Mouse (Mus musculus) mouse trophoblast stem cell (cell line): ENCODE results near the gene Vps41.

Experiments
- in situ Hi-C, 2 experiments: fragments of 300-500 bp; cut with MseI, MboI; formaldehyde crosslinking; loops; 2 replicates in 1 of 2; 3 replicates in 1 of 2; pipeline ENCODE4 v1.15.1; 2025

Gene Vps41

GRCm38 (mm10) chr13:18717185-18717584 is at the start of gene Vps41:
Gene Vps41, plus strand, starts transcription at chr13:18717286.
- in situ Hi-C loops: no loop called here

- in situ Hi-C loops: no loop called here
These were observed 18.5 kb upstream of the Vps41 start for GRCm38 (mm10) chr13:18698518-18699065.

- in situ Hi-C loops: no loop called here
These were observed 5.4 kb upstream of the Vps41 start for GRCm38 (mm10) chr13:18711685-18712084.

- in situ Hi-C loops: no loop called here
These were observed 379 bp upstream of the Vps41 start for GRCm38 (mm10) chr13:18716707-18717106.

GRCm38 (mm10) chr13:18718461-18718860 is 1.4 kb downstream of the Vps41 start:
- in situ Hi-C loops: no loop called here

- in situ Hi-C loops: no loop called here
These were observed 13.6 kb downstream of the Vps41 start for GRCm38 (mm10) chr13:18730666-18731065.

- in situ Hi-C loops: no loop called here
These were observed 19.5 kb downstream of the Vps41 start for GRCm38 (mm10) chr13:18736590-18736989.

- in situ Hi-C loops: no loop called here
These were observed 26.6 kb downstream of the Vps41 start for GRCm38 (mm10) chr13:18743575-18744265.

GRCm38 (mm10) chr13:18744266-18744652 is 27.2 kb downstream of the Vps41 start:
- in situ Hi-C loops: no loop called here

GRCm38 (mm10) chr13:18757958-18758357 is 40.9 kb downstream of the Vps41 start:
- in situ Hi-C loops: no loop called here

GRCm38 (mm10) chr13:18759361-18760056 is 42.4 kb downstream of the Vps41 start:
- in situ Hi-C loops: no loop called here

GRCm38 (mm10) chr13:18761452-18761851 is 44.4 kb downstream of the Vps41 start:
- in situ Hi-C loops: no loop called here

- in situ Hi-C loops: no loop called here
These were observed 50.8 kb downstream of the Vps41 start for GRCm38 (mm10) chr13:18767893-18768292.

- in situ Hi-C loops: no loop called here
These were observed 51.4 kb downstream of the Vps41 start for GRCm38 (mm10) chr13:18768495-18768894.

GRCm38 (mm10) chr13:18773437-18774198 is 56.5 kb downstream of the Vps41 start:
- in situ Hi-C loops: no loop called here

- in situ Hi-C loops: no loop called here
These were observed 64.2 kb downstream of the Vps41 start for GRCm38 (mm10) chr13:18781250-18781649.

GRCm38 (mm10) chr13:18785702-18786101 is 68.6 kb downstream of the Vps41 start:
- in situ Hi-C loops: no loop called here

GRCm38 (mm10) chr13:18788040-18788439 is 71.0 kb downstream of the Vps41 start:
- in situ Hi-C loops: no loop called here

GRCm38 (mm10) chr13:18788689-18789088 is 71.6 kb downstream of the Vps41 start:
- in situ Hi-C loops: no loop called here

GRCm38 (mm10) chr13:18789662-18790061 is 72.6 kb downstream of the Vps41 start:
- in situ Hi-C loops: no loop called here

GRCm38 (mm10) chr13:18790086-18790485 is 73.0 kb downstream of the Vps41 start:
- in situ Hi-C loops: no loop called here

- in situ Hi-C loops: no loop called here
These were observed 74.2 kb downstream of the Vps41 start for GRCm38 (mm10) chr13:18791314-18791713.
